Mouse (Mus musculus) frontal cortex, adult 2 months (tissue): ENCODE data around the gene Adamts2. TPM values are rescaled to one million over a fixed set of nuclear protein-coding genes. Genes with fewer than 3 reads are reported as not detected.

Experiments
- DNase-seq, 2 experiments: peaks; one replicate each; pipeline ENCODE4 v3.0.0; 2022; ENCODE audit warnings: low spot score in 1 of 2; ENCODE audit errors: extremely low spot score in 1 of 2
- polyA plus RNA-seq: library from polyadenylated mRNA; depleted of rRNA; stranded (reverse); fragments of >200 nt; gene quantifications from 2 replicates; pipeline ENCODE4 v1.2.3, GENCODE M21; 2012

The Adamts2 gene
- polyA plus RNA-seq, 1 experiment = 7.5 TPM

GRCm38 (mm10) chr11:50621364-50621763 lies 19.5 kb downstream of the Adamts2 start:
- DNase-seq = no peak

GRCm38 (mm10) chr11:50622238-50622726 lies 20.4 kb downstream of the Adamts2 start:
- no peak for DNase-seq

GRCm38 (mm10) chr11:50623806-50624205 lies 21.9 kb downstream of the Adamts2 start:
- DNase-seq = no peak

GRCm38 (mm10) chr11:50624239-50624638 lies 22.4 kb downstream of the Adamts2 start:
- DNase-seq = peak in 1 of 2 experiments; percentile 38

- peak in 1 of 2 experiments; percentile 9 for DNase-seq
Observed at GRCm38 (mm10) chr11:50624720-50625119, 22.8 kb downstream of the Adamts2 start.

GRCm38 (mm10) chr11:50628915-50629314 lies 27.0 kb downstream of the Adamts2 start:
- no peak for DNase-seq

- DNase-seq = no peak
Observed at GRCm38 (mm10) chr11:50630462-50630861, 28.6 kb downstream of the Adamts2 start.

- peak; percentile 33 to 73 for DNase-seq
Observed at GRCm38 (mm10) chr11:50632270-50632669, 30.4 kb downstream of the Adamts2 start.

- no peak for DNase-seq
Observed at GRCm38 (mm10) chr11:50635051-50635590, 33.2 kb downstream of the Adamts2 start.

GRCm38 (mm10) chr11:50637026-50637425 lies 35.1 kb downstream of the Adamts2 start:
- DNase-seq = no peak

GRCm38 (mm10) chr11:50638197-50638867 lies 36.4 kb downstream of the Adamts2 start:
- DNase-seq = no peak

GRCm38 (mm10) chr11:50638868-50639220 lies 37.0 kb downstream of the Adamts2 start:
- DNase-seq = no peak

GRCm38 (mm10) chr11:50642583-50642982 lies 40.7 kb downstream of the Adamts2 start:
- no peak for DNase-seq

GRCm38 (mm10) chr11:50646148-50646547 lies 44.3 kb downstream of the Adamts2 start:
- no peak for DNase-seq

GRCm38 (mm10) chr11:50648143-50648807 lies 46.4 kb downstream of the Adamts2 start:
- no peak for DNase-seq

GRCm38 (mm10) chr11:50650037-50650436 lies 48.2 kb downstream of the Adamts2 start:
- DNase-seq = no peak

- DNase-seq = no peak
Observed at GRCm38 (mm10) chr11:50653746-50654431, 52.0 kb downstream of the Adamts2 start.

GRCm38 (mm10) chr11:50658826-50659225 lies 56.9 kb downstream of the Adamts2 start:
- peak in 1 of 2 experiments; percentile 24 for DNase-seq

GRCm38 (mm10) chr11:50662176-50662575 lies 60.3 kb downstream of the Adamts2 start:
- DNase-seq = no peak

- DNase-seq = no peak
Observed at GRCm38 (mm10) chr11:50664826-50665225, 62.9 kb downstream of the Adamts2 start.
